Mouse (Mus musculus) ES-Bruce4 (cell line): ENCODE results near the gene Kif2c. TPM values are rescaled to one million over a fixed set of nuclear protein-coding genes. Genes with fewer than 3 reads are reported as not detected.

ENCODE experiments used
- H3K27ac ChIP-seq: 2 replicates; pipeline ENCODE4 v1.5.1; 2012; ENCODE audit warnings: low read length, inconsistent platforms; ENCODE audit not compliant: insufficient read depth
- H3K27me3 ChIP-seq: 2 replicates; pipeline ENCODE4 v1.6.1; 2012; ENCODE audit warnings: mild to moderate bottlenecking, low read length, inconsistent platforms; ENCODE audit not compliant: control insufficient read depth, poor library complexity, insufficient read depth, severe bottlenecking
- H3K36me3 ChIP-seq: 2 replicates; pipeline ENCODE4 v1.6.1; 2012; ENCODE audit warnings: inconsistent platforms, mild to moderate bottlenecking, low read length, moderate library complexity; ENCODE audit not compliant: control insufficient read depth, poor library complexity, insufficient read depth, severe bottlenecking
- H3K4me1 ChIP-seq: one replicate; pipeline ENCODE4 v1.8.1; 2011; ENCODE audit warnings: low read length; ENCODE audit not compliant: control insufficient read depth, insufficient read depth
- H3K4me3 ChIP-seq: 2 replicates; pipeline ENCODE4 v1.5.1; 2011; ENCODE audit warnings: low read depth, mild to moderate bottlenecking, low read length
- H3K9ac ChIP-seq: 2 replicates; pipeline ENCODE4 v1.6.1; 2012; ENCODE audit warnings: low read depth, mild to moderate bottlenecking, inconsistent platforms; ENCODE audit not compliant: poor library complexity, severe bottlenecking
- H3K9me3 ChIP-seq: replicated peaks from 2 replicates; pipeline ENCODE4 v1.6.1; 2012; ENCODE audit warnings: mild to moderate bottlenecking, low read length, inconsistent platforms; ENCODE audit not compliant: control insufficient read depth, poor library complexity, insufficient read depth, severe bottlenecking
- CTCF ChIP-seq: IDR thresholded peaks from one replicate; pipeline ENCODE4 v1.8.1; 2011; ENCODE audit warnings: low read depth, low read length
- EP300 ChIP-seq: IDR thresholded peaks from 2 replicates; pipeline ENCODE4 v1.6.1; 2011; ENCODE audit warnings: low read depth, low read length; ENCODE audit not compliant: insufficient read depth
- POLR2A ChIP-seq: IDR thresholded peaks from one replicate; pipeline ENCODE4 v1.8.1; 2011; ENCODE audit warnings: low read length; ENCODE audit not compliant: insufficient read depth
- polyA plus RNA-seq: library from polyadenylated mRNA; stranded (reverse); fragments of >200 nt; gene quantifications from 2 replicates; pipeline ENCODE4 v1.2.4, GENCODE M21; 2011; ENCODE audit warnings: low read depth; ENCODE audit not compliant: missing spikeins, insufficient read depth, insufficient read length

Gene Kif2c
- polyA plus RNA-seq, 1 experiment: 109 TPM

- no peaks in the 10 kb centered on the region for H3K9me3 ChIP-seq
- no peak for TF ChIP-seq EP300
- peak; percentile 53 for TF ChIP-seq CTCF
- peaks cover 3% of the 10 kb centered on the region; the same call in 1 of the 2 replicates for H3K36me3 ChIP-seq
- no peak overlapping the region for H3K4me3 ChIP-seq
- no peaks in the 10 kb centered on the region for H3K4me1 ChIP-seq
- H3K27me3 ChIP-seq: no peaks in the 10 kb centered on the region
- H3K27ac ChIP-seq: no peak overlapping the region
- no peak overlapping the region for H3K9ac ChIP-seq
These were observed 69.2 kb downstream of the Kif2c start for GRCm38 (mm10) chr4:117113237-117113636.

- H3K4me3 ChIP-seq: no peak overlapping the region
- no peaks in the 10 kb centered on the region for H3K9me3 ChIP-seq
- H3K9ac ChIP-seq: no peak overlapping the region
- no peaks in the 10 kb centered on the region for H3K27me3 ChIP-seq
- no peak overlapping the region for H3K27ac ChIP-seq
- peaks cover 3% of the 10 kb centered on the region; the same call in 1 of the 2 replicates for H3K36me3 ChIP-seq
- no peaks in the 10 kb centered on the region for H3K4me1 ChIP-seq
- TF ChIP-seq POLR2A (no peak), EP300 (no peak), CTCF (no peak)
These were observed 71.5 kb downstream of the Kif2c start for GRCm38 (mm10) chr4:117110985-117111384.

GRCm38 (mm10) chr4:117110249-117110648 lies 72.2 kb downstream of the Kif2c start:
- peak overlapping the region; percentile 35 for H3K4me3 ChIP-seq
- H3K36me3 ChIP-seq: peaks cover 3% of the 10 kb centered on the region; the same call in 1 of the 2 replicates
- 0 out of 2 replicates have a peak overlapping the region, but pooled peaks have one; percentile 3 for H3K9ac ChIP-seq
- TF ChIP-seq EP300: no peak
- peaks cover 2% of the 10 kb centered on the region for H3K4me1 ChIP-seq
- H3K9me3 ChIP-seq: no peaks in the 10 kb centered on the region
- H3K27ac ChIP-seq: no peak overlapping the region
- no peaks in the 10 kb centered on the region for H3K27me3 ChIP-seq

Other genes with a start within 250 kb of the Kif2c start
- 77.2 and 79.3 TPM in 2 replicates for gene Urod, start 188.2 kb downstream of the Kif2c start, polyA plus RNA-seq
- gene Hectd3, start 187.3 kb downstream of the Kif2c start, polyA plus RNA-seq: 6.4 and 7.9 TPM in 2 replicates
- gene Eif2b3, start 163.2 kb downstream of the Kif2c start, polyA plus RNA-seq: 67.5 and 73.3 TPM in 2 replicates
- gene Ptch2, start 86.6 kb downstream of the Kif2c start, polyA plus RNA-seq: 4.5 and 5.7 TPM in 2 replicates
- 60.9 and 65.8 TPM in 2 replicates for gene Btbd19, start 56.9 kb downstream of the Kif2c start, polyA plus RNA-seq
- gene Tctex1d4, start 55.8 kb downstream of the Kif2c start, polyA plus RNA-seq: not detected in 2 replicates
- 12.1 and 12.5 TPM in 2 replicates for gene Plk3, start 48.7 kb downstream of the Kif2c start, polyA plus RNA-seq
- gene Rps8, start 26.4 kb downstream of the Kif2c start, polyA plus RNA-seq: 2,253 and 2,515 TPM in 2 replicates
- 1.8 and 2.7 TPM in 2 replicates for gene Tmem53, start 69.3 kb upstream of the Kif2c start, polyA plus RNA-seq
- 0.49 and 0.52 TPM in 2 replicates for gene Armh1, start 69.5 kb upstream of the Kif2c start, polyA plus RNA-seq